ENCODE assay signal across 13 mouse cellular contexts in the genomic region with DNA sequence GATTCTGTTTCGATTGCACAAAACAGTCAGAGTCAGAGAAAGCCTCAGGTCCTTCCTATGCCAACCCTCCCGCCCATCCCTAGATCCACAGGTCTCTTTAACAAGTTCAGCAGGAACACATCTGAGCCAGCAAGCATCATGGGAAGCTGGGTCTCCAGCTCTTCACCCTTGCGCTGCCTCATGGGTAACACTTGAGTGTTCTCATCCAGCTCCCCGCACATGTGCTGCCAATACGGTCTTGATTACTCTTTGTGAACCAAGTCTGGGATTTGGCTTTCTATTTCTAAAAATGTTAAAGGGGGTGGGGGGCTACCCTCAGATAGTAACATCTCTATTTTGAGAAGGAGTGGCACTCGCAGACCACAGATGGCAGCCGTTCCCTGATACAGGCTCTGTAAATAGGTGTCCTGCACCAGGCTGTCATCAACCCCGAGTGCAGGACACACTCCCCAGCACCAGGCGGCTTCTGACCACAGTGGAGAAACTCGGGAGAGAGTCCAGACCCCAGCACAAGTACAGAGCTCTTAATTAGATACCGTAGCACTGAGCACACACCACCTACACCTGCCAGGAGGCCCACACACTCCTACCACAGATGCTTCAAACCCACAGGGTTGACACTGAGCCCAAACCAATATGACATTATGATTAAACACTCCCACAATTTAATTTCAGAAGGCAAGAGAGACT. TPM values are rescaled to one million over a fixed set of nuclear protein-coding genes. Genes with fewer than 3 reads are reported as not detected.
DNase-seq lines count a peak whose midpoint lies in the region; ATAC-seq and TF ChIP-seq lines count a peak whose summit lies in the region.
"Had no signal": no experiment of that assay in that cellular context is flagged by ENCODE, and none has a peak within 500 bp of the region (broad histone marks: within the 10 kb centered on the region; RNA-seq: fewer than 3 reads in every experiment).

No protein-coding gene starts in this region.

- no peaks in the 10 kb centered on the region for H3K9me3 ChIP-seq in forebrain, embryonic 16.5 days (ENCODE audit: control insufficient read depth, low read length)
- no peaks in the 10 kb centered on the region for H3K9me3 ChIP-seq in forebrain, embryonic 10.5 days
- H3K9me3 ChIP-seq: midbrain, embryonic 12.5 days; stomach, embryonic 15.5 days had no signal

- no peaks in the 10 kb centered on the region for H3K36me3 ChIP-seq in forebrain, embryonic 16.5 days (ENCODE audit: control insufficient read depth, insufficient read depth)
- H3K36me3 ChIP-seq in forebrain, embryonic 10.5 days (replicated peaks) = no peaks in the 10 kb centered on the region
- H3K36me3 ChIP-seq: stomach, embryonic 15.5 days had no signal

- H3K4me2 ChIP-seq in forebrain, embryonic 16.5 days (ENCODE audit: low read length) = no peak overlapping the region
- H3K4me2 ChIP-seq: liver, embryonic 11.5 days; midbrain, embryonic 12.5 days; stomach, embryonic 15.5 days had no signal

- peak; percentile 22; the same call in 1 of the 2 replicates for TF ChIP-seq CTCF in left cerebral cortex, adult 2 months (IDR thresholded peaks at IDR 0.05)

- H3K9ac ChIP-seq in forebrain, embryonic 16.5 days (replicated peaks; ENCODE audit: low read depth, low read length) = no peak overlapping the region
- H3K9ac ChIP-seq: midbrain, embryonic 12.5 days; stomach, embryonic 15.5 days had no signal

- no peak for DNase-seq in forebrain, embryonic 10.5 days (ENCODE audit: extremely low spot score, low spot score)
- no peak for DNase-seq in left cerebral cortex, adult 2 months (ENCODE audit: extremely low spot score in 1 of 2, low spot score in 2 of 2)
- no peak for DNase-seq in left cerebral cortex, postnatal 36 days (ENCODE audit: low spot score in 2 of 2)
- DNase-seq in heart, postnatal 4 days = peak; percentile 69
- no peak for DNase-seq in ovary, postnatal 10 days (ENCODE audit: low spot score)
- no peak for DNase-seq in thymus, postnatal 25 days
- DNase-seq in adrenal gland, adult 8-10 months = no peak
- DNase-seq: adrenal gland, postnatal 25 days had no signal

- no peaks in the 10 kb centered on the region for H3K27me3 ChIP-seq in forebrain, embryonic 16.5 days (replicated peaks; ENCODE audit: control insufficient read depth, insufficient read depth, low read length)
- no peaks in the 10 kb centered on the region for H3K27me3 ChIP-seq in forebrain, embryonic 10.5 days (ENCODE audit: poor library complexity, severe bottlenecking)
- H3K27me3 ChIP-seq: midbrain, embryonic 12.5 days; stomach, embryonic 15.5 days had no signal

- peaks cover 2% of the 10 kb centered on the region; the same call in 1 of the 2 replicates for H3K4me1 ChIP-seq in forebrain, embryonic 16.5 days (replicated peaks; ENCODE audit: control insufficient read depth, insufficient read depth, low read length)
- peaks cover 15% of the 10 kb centered on the region for H3K4me1 ChIP-seq in forebrain, embryonic 10.5 days

- peak overlapping the region; percentile 58 for H3K27ac ChIP-seq in forebrain, embryonic 16.5 days (ENCODE audit: low read length)
- no peak overlapping the region for H3K27ac ChIP-seq in forebrain, embryonic 10.5 days
- peak overlapping the region; percentile 60; the same call in 1 of the 2 replicates for H3K27ac ChIP-seq in left cerebral cortex, adult 2 months
- H3K27ac ChIP-seq: kidney, postnatal 0 days; midbrain, embryonic 12.5 days; stomach, embryonic 15.5 days had no signal

- peak; percentile 28; the same call in 1 of the 2 replicates for ATAC-seq in forebrain, embryonic 16.5 days

- whole genome bisulfite sequencing in forebrain, embryonic 16.5 days = 76% methylated on average over 11 of the region's 11 CpGs
- 91% methylated on average over 11 of the region's 11 CpGs for WGBS in forebrain, embryonic 10.5 days

- no peak overlapping the region for H3K4me3 ChIP-seq in forebrain, embryonic 16.5 days (replicated peaks; ENCODE audit: low read length)
- H3K4me3 ChIP-seq in forebrain, embryonic 10.5 days = no peak overlapping the region
- no peak overlapping the region for H3K4me3 ChIP-seq in left cerebral cortex, adult 2 months
- H3K4me3 ChIP-seq: midbrain, embryonic 12.5 days; stomach, embryonic 15.5 days had no signal

- intact Hi-C loops in left cerebral cortex, adult 2 months (cut with DNase I) = loop anchor here (5.0 kb wide), 1 partner anchor 84 kb away; the partner anchor contains the start of gene Grk3
- intact Hi-C loops in left cerebral cortex, postnatal 36 days (cut with DNase I) = loop anchor here (5.0 kb wide), 2 partner anchors 56 to 119 kb away; no protein-coding TSS in a partner anchor

RNA-seq across cellular contexts. Expression of gene Myo18b, which starts 36.9 kb away (rescaled TPM):
- 0.76 and 1.1 TPM in 2 replicates for polyA plus RNA-seq in forebrain, embryonic 16.5 days (2015; fragmentation: Nextera tagmentation; extraction: Ambion mirVana)
- polyA plus RNA-seq in forebrain, embryonic 10.5 days (2016; fragmentation: Nextera tagmentation; extraction: Ambion mirVana) = 0.10 and 0.27 TPM in 2 replicates
- total RNA-seq in left cerebral cortex, adult 2 months (2021) = 1 to 10 TPM in 1 of 2 experiments, under 1 TPM in 1; 1.00 to 1.4 TPM
- total RNA-seq in left cerebral cortex, postnatal 36 days (2021) = 1 to 10 TPM; 1.7 TPM
- total RNA-seq in heart, postnatal 4 days (2021) = 100 to 1,000 TPM; 194 to 208 TPM
- total RNA-seq in adrenal gland, adult 8-10 months (2022) = under 1 TPM in 3 of 4 experiments, not detected in 1; 0.10 to 0.22 (median 0.11) TPM

Comparison
In these comparisons a context has a peak if more than half of its experiments do, and no peak if none do; other contexts are left out.
1. RNA of gene Myo18b, which starts 36.9 kb away (total RNA-seq): 194 to 208 TPM in heart, postnatal 4 days; 1.7 TPM in left cerebral cortex, postnatal 36 days, 1.00 to 1.4 TPM in left cerebral cortex, adult 2 months and 0.10 to 0.22 TPM in adrenal gland, adult 8-10 months; every median in the first group is over 10 times any median in the second.